In genomic region chr6:21857843-21858242, GRCm38 (mm10) we compare ENCODE assay signal across 11 mouse cellular contexts. TPM values are rescaled to one million over a fixed set of nuclear protein-coding genes. Genes with fewer than 3 reads are reported as not detected.
DNase-seq lines count a peak whose midpoint lies in the region; ATAC-seq lines count a peak whose summit lies in the region.
"Had no signal": no experiment of that assay in that cellular context is flagged by ENCODE, and none has a peak within 500 bp of the region (broad histone marks: within the 10 kb centered on the region; RNA-seq: fewer than 3 reads in every experiment).

No protein-coding gene starts in this region.

- H3K36me3 ChIP-seq in heart, embryonic 11.5 days (ENCODE audit: control insufficient read depth, insufficient read depth, low read length) = no peaks in the 10 kb centered on the region
- H3K36me3 ChIP-seq in forebrain, embryonic 14.5 days (ENCODE audit: control insufficient read depth, insufficient read depth, low read length) = no peaks in the 10 kb centered on the region
- no peaks in the 10 kb centered on the region for H3K36me3 ChIP-seq in kidney, embryonic 16.5 days (ENCODE audit: insufficient read depth, low read length)
- H3K36me3 ChIP-seq in neural tube, embryonic 13.5 days = no peaks in the 10 kb centered on the region
- H3K36me3 ChIP-seq: liver, embryonic 15.5 days had no signal

- ATAC-seq in heart, embryonic 11.5 days (replicated peaks; ENCODE audit: insufficient number of reproducible peaks, low FRiP score, low TSS enrichment) = no peak
- peak; percentile 77 for ATAC-seq in forebrain, embryonic 14.5 days
- peak; percentile 42; the same call in 1 of the 2 replicates for ATAC-seq in kidney, embryonic 16.5 days (ENCODE audit: low FRiP score, low TSS enrichment)
- peak; percentile 75 for ATAC-seq in neural tube, embryonic 13.5 days (ENCODE audit: low read depth)
- no peak for ATAC-seq in monocyte, adult 5-6 weeks (replicated peaks; ENCODE audit: insufficient number of reproducible peaks, low FRiP score, low TSS enrichment, poor library complexity, severe bottlenecking)

- no peak overlapping the region for H3K27ac ChIP-seq in heart, embryonic 11.5 days (ENCODE audit: low read depth, low read length)
- H3K27ac ChIP-seq in forebrain, embryonic 14.5 days (ENCODE audit: low read depth, low read length) = no peak overlapping the region
- no peak overlapping the region for H3K27ac ChIP-seq in kidney, embryonic 16.5 days (ENCODE audit: low read length)
- H3K27ac ChIP-seq in neural tube, embryonic 13.5 days (replicated peaks) = no peak overlapping the region
- H3K27ac ChIP-seq: liver, embryonic 15.5 days; stomach, postnatal 0 days had no signal

- no peaks in the 10 kb centered on the region for H3K27me3 ChIP-seq in heart, embryonic 11.5 days (ENCODE audit: control insufficient read depth, insufficient read depth, low read length)
- 0 out of 2 replicates have a peak, but pooled peaks cover 2% of the 10 kb centered on the region for H3K27me3 ChIP-seq in forebrain, embryonic 14.5 days (replicated peaks; ENCODE audit: control insufficient read depth, insufficient read depth, low read length)
- peaks cover 14% of the 10 kb centered on the region; the same call in 1 of the 2 replicates for H3K27me3 ChIP-seq in kidney, embryonic 16.5 days (ENCODE audit: insufficient read depth, low read length)
- H3K27me3 ChIP-seq in neural tube, embryonic 13.5 days = no peaks in the 10 kb centered on the region

- no peak for DNase-seq in heart, postnatal 4 days
- DNase-seq in forebrain, embryonic 14.5 days (ENCODE audit: low spot score) = peak; percentile 69
- DNase-seq in ovary, postnatal 36 days (ENCODE audit: low spot score) = no peak
- no peak for DNase-seq in lung, postnatal 25 days (ENCODE audit: low spot score)
- DNase-seq: gastrocnemius, postnatal 36 days had no signal

- peak overlapping the region; percentile 24 for H3K4me2 ChIP-seq in heart, embryonic 11.5 days
- peak overlapping the region; percentile 28; the same call in 1 of the 2 replicates for H3K4me2 ChIP-seq in forebrain, embryonic 14.5 days (ENCODE audit: low read length)
- peak overlapping the region; percentile 12; the same call in 1 of the 2 replicates for H3K4me2 ChIP-seq in kidney, embryonic 16.5 days (replicated peaks; ENCODE audit: low read depth, low read length)
- peak overlapping the region; percentile 27; the same call in 1 of the 2 replicates for H3K4me2 ChIP-seq in neural tube, embryonic 13.5 days
- H3K4me2 ChIP-seq: liver, embryonic 15.5 days had no signal

- no peak overlapping the region for H3K4me3 ChIP-seq in heart, embryonic 11.5 days (ENCODE audit: low read depth, low read length)
- no peak overlapping the region for H3K4me3 ChIP-seq in forebrain, embryonic 14.5 days (ENCODE audit: low read depth, low read length)
- H3K4me3 ChIP-seq in kidney, embryonic 16.5 days (ENCODE audit: low read length) = no peak overlapping the region
- H3K4me3 ChIP-seq in neural tube, embryonic 13.5 days = no peak overlapping the region
- H3K4me3 ChIP-seq: liver, embryonic 15.5 days had no signal

- H3K4me1 ChIP-seq in heart, embryonic 11.5 days (ENCODE audit: control insufficient read depth, insufficient read depth, low read length) = peaks cover 6% of the 10 kb centered on the region
- no peaks in the 10 kb centered on the region for H3K4me1 ChIP-seq in forebrain, embryonic 14.5 days (ENCODE audit: control insufficient read depth, insufficient read depth, low read length)
- peaks cover 8% of the 10 kb centered on the region; the same call in 1 of the 2 replicates for H3K4me1 ChIP-seq in kidney, embryonic 16.5 days (ENCODE audit: insufficient read depth, low read length)
- peaks cover 6% of the 10 kb centered on the region for H3K4me1 ChIP-seq in neural tube, embryonic 13.5 days (replicated peaks)
- H3K4me1 ChIP-seq: liver, embryonic 15.5 days had no signal

- no peak overlapping the region for H3K9ac ChIP-seq in heart, embryonic 11.5 days (ENCODE audit: low read depth, low read length)
- no peak overlapping the region for H3K9ac ChIP-seq in forebrain, embryonic 14.5 days (ENCODE audit: low read length)
- H3K9ac ChIP-seq in kidney, embryonic 16.5 days (replicated peaks; ENCODE audit: low read length) = no peak overlapping the region
- H3K9ac ChIP-seq in neural tube, embryonic 13.5 days = no peak overlapping the region
- H3K9ac ChIP-seq: liver, embryonic 15.5 days had no signal

- no peaks in the 10 kb centered on the region for H3K9me3 ChIP-seq in heart, embryonic 11.5 days (replicated peaks; ENCODE audit: control insufficient read depth, low read length)
- no peaks in the 10 kb centered on the region for H3K9me3 ChIP-seq in forebrain, embryonic 14.5 days (replicated peaks; ENCODE audit: control insufficient read depth, low read length)
- no peaks in the 10 kb centered on the region for H3K9me3 ChIP-seq in kidney, embryonic 16.5 days (ENCODE audit: low read length)
- H3K9me3 ChIP-seq in neural tube, embryonic 13.5 days = no peaks in the 10 kb centered on the region
- H3K9me3 ChIP-seq: liver, embryonic 15.5 days had no signal

- 35% methylated on average over 7 of the region's 7 CpGs for WGBS in heart, embryonic 11.5 days (ENCODE audit: insufficient replicate concordance)
- 10% methylated on average over 7 of the region's 7 CpGs for WGBS in forebrain, embryonic 14.5 days
- 31% methylated on average over 7 of the region's 7 CpGs for WGBS in kidney, embryonic 16.5 days
- 7% methylated on average over 7 of the region's 7 CpGs for WGBS in neural tube, embryonic 13.5 days

RNA-seq across cellular contexts. Expression of gene Tspan12, which starts 5.5 kb away (rescaled TPM):
- polyA plus RNA-seq in heart, embryonic 11.5 days (2014; fragmentation: Nextera tagmentation; extraction: Ambion mirVana) = 70.1 and 74.8 TPM in 2 replicates
- total RNA-seq in heart, postnatal 4 days (2021) = 10 to 100 TPM; 87.2 to 94.4 TPM
- 57.1 and 60.7 TPM in 2 replicates for polyA plus RNA-seq in forebrain, embryonic 14.5 days (2014; fragmentation: Nextera tagmentation; extraction: Ambion mirVana)
- polyA plus RNA-seq in kidney, embryonic 16.5 days (2015; fragmentation: Nextera tagmentation; extraction: Ambion mirVana) = 73.1 and 74.1 TPM in 2 replicates
- polyA plus RNA-seq in neural tube, embryonic 13.5 days (2015; fragmentation: Nextera tagmentation; extraction: Ambion mirVana) = 77.5 and 78.9 TPM in 2 replicates
- not detected in 3 replicates for total RNA-seq in monocyte, adult 5-6 weeks (2017)

Comparison
In these comparisons a context has a peak if more than half of its experiments do, and no peak if none do; other contexts are left out.
1. ATAC-seq: peak in forebrain, embryonic 14.5 days (single experiment), kidney, embryonic 16.5 days (single experiment) and neural tube, embryonic 13.5 days (single experiment); none in heart, embryonic 11.5 days (single experiment) and monocyte, adult 5-6 weeks (single experiment).
2. Peak in every context shown above with its lines, with median percentiles within 50 percentile points of each other: H3K4me2 ChIP-seq.